Mouse (Mus musculus) Patski (cell line): Measurements from ENCODE around the gene Cib1. TPM values are rescaled to one million over a fixed set of nuclear protein-coding genes. Genes with fewer than 3 reads are reported as not detected.

Experiments
- ATAC-seq: fragments of 100-300 bp; one replicate; pipeline ENCODE4 v1.8.0; 2021
- CTCF ChIA-PET: fragments of 350-600 bp; sonication (Branson Sonifier 250); formaldehyde crosslinking; loops from one replicate; lab custom pipeline; 2022; ENCODE audit warnings: inconsistent platforms; lab: Charles Lee
- POLR2A ChIA-PET: fragments of 350-600 bp; sonication (Branson Sonifier 250); formaldehyde crosslinking; loops from one replicate; lab custom pipeline; 2022; ENCODE audit warnings: antibody characterized with exemption, inconsistent platforms; lab: Charles Lee
- DNase-seq: peaks from one replicate; pipeline ENCODE4 v3.0.0-alpha.2; 2011; ENCODE audit warnings: low read depth, low spot score
- H3K27me3 ChIP-seq: fragments of 371-371 bp; one replicate; pipeline ENCODE4 v1.5.1; 2021
- CTCF ChIP-seq: fragments of 100-300 bp; IDR thresholded peaks from one replicate; pipeline ENCODE4 v1.5.1; 2021
- in situ Hi-C: fragments of 300-500 bp; cut with MboI; formaldehyde crosslinking; loops from 3 replicates; pipeline ENCODE4 v1.11.1; 2018; ENCODE audit warnings: low pct_unique_long_range_greater_than_20kb, mixed read lengths
- polyA plus RNA-seq: library from polyadenylated mRNA; unstranded; gene quantifications from one replicate; pipeline ENCODE4 v1.2.3, GENCODE M21; 2021

Cib1 gene
- polyA plus RNA-seq, 1 experiment from 2014 or later: 120 TPM

DNA sequence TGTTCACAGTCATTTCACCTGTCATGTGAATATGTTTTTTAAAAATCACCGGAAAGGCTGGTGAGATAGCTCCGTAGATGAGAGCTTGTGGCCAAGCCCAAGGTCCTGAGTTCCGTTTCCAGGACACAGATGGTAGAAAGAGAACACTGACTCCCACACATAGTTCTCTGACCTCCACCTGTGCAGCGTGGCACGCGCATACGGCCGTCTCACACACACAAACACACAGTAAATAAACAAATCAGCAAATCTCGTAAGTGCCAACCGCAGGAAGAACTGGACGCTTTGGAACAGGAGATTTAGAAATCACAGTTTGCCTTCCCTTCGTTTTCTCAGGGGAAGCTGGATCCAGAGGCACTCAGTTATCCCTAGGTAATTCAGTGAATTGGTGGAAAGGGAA, 45.1 kb downstream of the Cib1 start:
- ATAC-seq (no peak), DNase-seq (no peak)
- ChIA-PET CTCF (interaction anchor here (0.9 to 2.3 kb wide), 3 partner anchors 10 to 21 kb away, joined by 3 to 9 read pairs (median 6); no protein-coding TSS in a partner anchor), POLR2A (interaction anchor here (0.6 to 2.2 kb wide), 7 partner anchors 11 to 1011 kb away, joined by 3 to 8 read pairs (median 3); partner anchors contain the start of gene Idh2)
- no peak for TF ChIP-seq CTCF
- in situ Hi-C loops: no loop called here
- no peaks in the 10 kb centered on the region for H3K27me3 ChIP-seq

GRCm38 (mm10) chr7:80186531-80187296, 45.9 kb downstream of the Cib1 start, which contains the start of gene Sema4b:
TSS of gene Sema4b (plus strand) at chr7:80186841.
- TF ChIP-seq CTCF: no peak
- ATAC-seq: peak; percentile 71
- H3K27me3 ChIP-seq: no peaks in the 10 kb centered on the region
- ChIA-PET POLR2A (interaction anchor here (0.6 to 1.6 kb wide), 4 partner anchors 10 to 71 kb away, joined by 3 to 4 read pairs (median 4); partner anchors contain the start of gene Idh2), CTCF (interaction anchor here (0.9 to 2.4 kb wide), 5 partner anchors 10 to 29 kb away, joined by 3 to 10 read pairs (median 4); no protein-coding TSS in a partner anchor)
- DNase-seq: peak; percentile 73
- in situ Hi-C loops: no loop called here

GRCm38 (mm10) chr7:80186021-80186420, 46.6 kb downstream of the Cib1 start:
- POLR2A ChIA-PET: interaction anchor here (0.9 to 1.1 kb wide), 3 partner anchors 11 to 46 kb away, joined by 3 to 5 read pairs (median 4); partner anchors contain the start of genes Cib1 and Gdpgp1
- ATAC-seq (no peak), DNase-seq (no peak)
- CTCF ChIA-PET: interaction anchor here (1.2 to 2.4 kb wide), 5 partner anchors 10 to 29 kb away, joined by 3 to 10 read pairs (median 6); no protein-coding TSS in a partner anchor
- no peaks in the 10 kb centered on the region for H3K27me3 ChIP-seq
- in situ Hi-C loops: no loop called here
- TF ChIP-seq CTCF: no peak

DNA sequence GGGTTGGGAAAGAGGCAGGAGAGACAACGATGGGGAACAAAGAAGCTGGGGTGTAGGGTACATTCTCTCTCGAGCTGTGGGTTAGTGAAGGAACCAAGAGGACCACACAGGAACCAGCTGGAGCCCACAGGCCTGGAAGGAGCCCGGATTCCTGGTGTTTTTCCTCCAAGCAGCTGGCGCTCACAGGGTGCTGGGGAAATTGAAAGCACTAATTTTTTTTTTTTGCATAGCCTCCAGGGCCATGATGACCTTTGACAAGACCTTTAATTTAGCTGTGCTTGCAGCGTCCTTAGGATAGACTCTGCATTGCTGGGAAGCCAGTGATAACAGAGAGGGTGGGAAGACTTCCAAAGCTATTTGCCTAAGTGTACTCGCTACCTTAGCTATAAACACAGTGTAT, 47.6 kb downstream of the Cib1 start:
- ATAC-seq: no peak
- in situ Hi-C loops: no loop called here
- ChIA-PET POLR2A (interaction anchor here (0.7 kb wide), 1 partner anchor 34 kb away, joined by 3 read pairs; no protein-coding TSS in a partner anchor), CTCF (interaction anchor here (1.1 to 2.4 kb wide), 4 partner anchors 11 to 23 kb away, joined by 3 to 10 read pairs (median 6); no protein-coding TSS in a partner anchor)
- H3K27me3 ChIP-seq: no peaks in the 10 kb centered on the region
- TF ChIP-seq CTCF: no peak
- DNase-seq: no peak

DNA sequence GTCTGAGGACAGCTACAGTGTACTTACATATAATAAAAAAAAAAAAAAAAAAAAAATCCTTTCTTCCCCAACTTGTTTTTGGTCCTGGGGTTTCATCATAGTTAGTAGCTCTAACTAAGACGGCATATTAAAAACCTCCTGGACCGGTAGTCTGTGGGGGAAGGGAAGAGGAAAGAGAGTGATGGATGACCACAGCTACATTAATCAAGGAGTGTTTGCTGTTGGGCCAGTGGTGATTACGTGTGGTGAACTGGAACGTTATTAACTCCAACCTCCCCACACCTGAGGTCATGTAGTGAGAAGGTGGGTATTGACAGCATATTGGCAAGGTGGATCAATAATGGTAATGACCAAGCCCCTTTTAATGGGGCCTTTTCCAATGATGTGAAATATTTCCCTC, 48.1 kb downstream of the Cib1 start:
- ChIA-PET POLR2A (no interaction called here), CTCF (interaction anchor here (1.1 to 2.4 kb wide), 4 partner anchors 11 to 23 kb away, joined by 3 to 10 read pairs (median 6); no protein-coding TSS in a partner anchor)
- no peaks in the 10 kb centered on the region for H3K27me3 ChIP-seq
- TF ChIP-seq CTCF: no peak
- ATAC-seq (no peak), DNase-seq (no peak)
- in situ Hi-C loops: no loop called here

- POLR2A ChIA-PET: interaction anchor here (0.6 kb wide), 1 partner anchor 322 kb away, joined by 7 read pairs; no protein-coding TSS in a partner anchor
- ATAC-seq (no peak), DNase-seq (no peak)
- TF ChIP-seq CTCF: no peak
- H3K27me3 ChIP-seq: no peaks in the 10 kb centered on the region
- CTCF ChIA-PET: interaction anchor here (2.4 kb wide), 1 partner anchor 17 kb away, joined by 10 read pairs; no protein-coding TSS in a partner anchor
- in situ Hi-C loops: no loop called here
Observed at GRCm38 (mm10) chr7:80183969-80184368, 48.6 kb downstream of the Cib1 start.

- DNase-seq (no peak), ATAC-seq (no peak)
- no peak for TF ChIP-seq CTCF
- in situ Hi-C loops: no loop called here
- no peaks in the 10 kb centered on the region for H3K27me3 ChIP-seq
- ChIA-PET POLR2A (interaction anchor here (0.6 kb wide), 1 partner anchor 322 kb away, joined by 7 read pairs; no protein-coding TSS in a partner anchor), CTCF (interaction anchor here (1.0 kb wide), 1 partner anchor 23 kb away, joined by 3 read pairs; no protein-coding TSS in a partner anchor)
Observed at GRCm38 (mm10) chr7:80183466-80183865, 49.1 kb downstream of the Cib1 start.

- no peak for ATAC-seq
- CTCF ChIA-PET: no interaction called here
- H3K27me3 ChIP-seq: no peaks in the 10 kb centered on the region
- in situ Hi-C loops: no loop called here
- DNase-seq: no peak
- POLR2A ChIA-PET: no interaction called here
- TF ChIP-seq CTCF: no peak
Observed at GRCm38 (mm10) chr7:80182139-80182538, 50.5 kb downstream of the Cib1 start.

GRCm38 (mm10) chr7:80181078-80181477, 51.5 kb downstream of the Cib1 start:
- TF ChIP-seq CTCF: no peak
- in situ Hi-C loops: no loop called here
- no peaks in the 10 kb centered on the region for H3K27me3 ChIP-seq
- no peak for DNase-seq
- ATAC-seq: no peak
- CTCF ChIA-PET: interaction anchor here (1.1 kb wide), 1 partner anchor 14 kb away, joined by 3 read pairs; no protein-coding TSS in a partner anchor
- POLR2A ChIA-PET: no interaction called here

DNA sequence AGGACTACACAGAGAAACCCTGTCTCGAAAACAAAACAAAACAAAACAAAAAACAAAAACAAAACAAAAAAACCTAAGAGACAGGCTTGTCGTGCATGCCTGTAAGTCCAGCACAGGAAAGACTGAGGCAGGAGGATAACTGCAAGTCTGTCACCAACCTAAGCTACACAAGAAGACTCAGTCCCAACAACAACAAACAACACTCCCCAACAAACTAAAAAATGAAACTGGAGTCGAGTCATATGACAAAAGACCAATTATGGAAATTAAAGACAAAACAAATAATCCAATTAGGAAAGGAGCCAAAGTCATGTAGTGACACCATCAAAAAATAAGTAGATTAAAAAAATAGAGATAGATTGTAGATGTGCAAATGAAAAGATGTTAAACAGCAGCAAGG, 52.4 kb downstream of the Cib1 start:
- CTCF ChIA-PET: interaction anchor here (1.1 kb wide), 1 partner anchor 14 kb away, joined by 3 read pairs; no protein-coding TSS in a partner anchor
- POLR2A ChIA-PET: no interaction called here
- in situ Hi-C loops: no loop called here
- no peak for ATAC-seq
- no peak for TF ChIP-seq CTCF
- H3K27me3 ChIP-seq: no peaks in the 10 kb centered on the region
- DNase-seq: no peak
